Mouse (Mus musculus) liver, adult 2 months (tissue): ENCODE measurements around the gene Abtb1.

Source experiments
- CTCF ChIP-seq: fragments of 200-500 bp; IDR thresholded peaks from 2 replicates; pipeline ENCODE4 v1.5.1; 2011; ENCODE audit warnings: low read depth, low read length, control low read depth
- POLR2A ChIP-seq: fragments of 200-500 bp; IDR thresholded peaks from 2 replicates; pipeline ENCODE4 v1.6.1; 2011; ENCODE audit warnings: low read length, control low read depth; ENCODE audit not compliant: insufficient read depth; ENCODE audit errors: extremely low read depth

DNA sequence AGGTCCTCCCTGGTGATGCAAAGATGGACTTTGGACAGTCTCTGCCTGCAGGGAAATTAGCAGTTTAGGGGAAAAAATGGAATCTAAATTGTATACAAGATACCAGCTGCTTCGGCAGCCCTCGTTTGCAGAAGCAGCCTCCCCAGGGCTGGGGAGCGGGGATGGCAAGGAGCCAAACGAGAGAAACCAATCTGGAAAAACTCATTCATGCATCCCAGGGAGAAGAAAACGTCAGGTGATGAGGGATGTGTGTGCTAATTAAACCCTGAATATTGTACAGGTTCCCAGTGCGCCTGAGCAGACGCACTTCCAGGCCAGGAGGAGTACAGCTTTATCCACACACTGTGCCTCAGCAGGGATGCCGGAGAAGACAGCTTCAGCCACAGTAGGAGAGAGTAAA, 29.8 kb upstream of the Abtb1 start:
- no peak for TF ChIP-seq CTCF
- no peak for TF ChIP-seq POLR2A
